Mouse (Mus musculus): ENCODE results near the gene Cxcl9.

- TF ChIP-seq CTCF (conservative IDR thresholded peaks at IDR 0.05; ENCODE audit: insufficient read depth, insufficient read length, low read depth, low read length) = no peak
- TF ChIP-seq POLR2A (IDR thresholded peaks at IDR 0.05; ENCODE audit: low read depth, low read length) = no peak
Measured at GRCm38 (mm10) chr5:92332359-92332840, 4.5 kb upstream of the Cxcl9 start.
